Mouse (Mus musculus): ENCODE measurements around the gene Rps27.
"Not testable (repeated sequence)": the region's sequence is repeated elsewhere in the genome, so short reads cannot be mapped to it uniquely, and the experiment has no call there.

Rps27 gene

DNA sequence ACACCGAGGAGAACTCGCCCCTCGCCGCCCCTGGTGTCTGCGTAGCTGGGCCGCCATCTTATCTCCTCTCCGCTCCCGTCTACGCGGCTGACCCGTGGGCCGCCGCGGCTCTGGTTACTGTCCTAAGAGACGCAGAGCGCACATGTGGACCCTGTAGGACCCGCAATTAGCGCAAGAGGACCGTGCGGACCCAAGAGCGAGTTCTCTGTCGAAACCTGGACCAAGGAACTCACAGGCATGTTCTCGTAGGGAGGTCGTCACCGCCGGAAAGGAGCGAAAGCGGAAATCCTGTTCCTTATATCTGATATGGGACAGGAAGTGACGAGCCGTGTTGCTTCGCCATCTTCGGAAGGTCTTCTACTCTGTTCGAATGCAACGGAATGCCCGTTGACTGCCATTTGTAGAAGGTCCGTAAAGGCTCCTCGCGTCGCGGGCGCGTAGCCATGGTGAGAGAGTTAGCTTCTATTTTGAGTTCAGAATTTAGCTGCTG lies at the start of gene Rps27, which contains the start of gene Rab13:
Gene Rps27, minus strand, starts transcription at position 275 of the 490 bp plus-strand sequence.
Gene Rab13, plus strand, starts transcription at position 319 of the 490 bp plus-strand sequence.
- DNase-seq: peak; percentile 93

DNA sequence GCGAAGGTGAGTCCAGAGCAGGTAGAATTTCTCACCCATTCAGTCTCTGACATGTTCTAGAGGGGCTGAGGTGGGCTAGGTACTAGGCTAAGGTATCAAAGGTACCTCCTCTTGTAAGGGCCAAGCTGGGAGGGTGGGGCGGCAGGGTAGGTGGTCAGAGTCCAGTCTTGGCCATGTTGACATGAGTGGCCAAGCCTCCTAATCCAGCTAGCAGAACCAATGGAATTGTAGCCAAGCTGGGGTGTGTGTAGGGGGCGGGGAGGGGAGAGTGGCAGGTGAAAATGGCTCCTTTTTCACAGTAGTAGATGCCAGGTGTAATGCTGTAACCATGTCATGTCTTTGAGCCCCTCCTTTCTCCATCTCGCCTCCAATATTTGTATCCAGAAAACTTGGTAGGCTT lies 45.1 kb upstream of the Rps27 start:
- DNase-seq: peak; percentile 41

DNA sequence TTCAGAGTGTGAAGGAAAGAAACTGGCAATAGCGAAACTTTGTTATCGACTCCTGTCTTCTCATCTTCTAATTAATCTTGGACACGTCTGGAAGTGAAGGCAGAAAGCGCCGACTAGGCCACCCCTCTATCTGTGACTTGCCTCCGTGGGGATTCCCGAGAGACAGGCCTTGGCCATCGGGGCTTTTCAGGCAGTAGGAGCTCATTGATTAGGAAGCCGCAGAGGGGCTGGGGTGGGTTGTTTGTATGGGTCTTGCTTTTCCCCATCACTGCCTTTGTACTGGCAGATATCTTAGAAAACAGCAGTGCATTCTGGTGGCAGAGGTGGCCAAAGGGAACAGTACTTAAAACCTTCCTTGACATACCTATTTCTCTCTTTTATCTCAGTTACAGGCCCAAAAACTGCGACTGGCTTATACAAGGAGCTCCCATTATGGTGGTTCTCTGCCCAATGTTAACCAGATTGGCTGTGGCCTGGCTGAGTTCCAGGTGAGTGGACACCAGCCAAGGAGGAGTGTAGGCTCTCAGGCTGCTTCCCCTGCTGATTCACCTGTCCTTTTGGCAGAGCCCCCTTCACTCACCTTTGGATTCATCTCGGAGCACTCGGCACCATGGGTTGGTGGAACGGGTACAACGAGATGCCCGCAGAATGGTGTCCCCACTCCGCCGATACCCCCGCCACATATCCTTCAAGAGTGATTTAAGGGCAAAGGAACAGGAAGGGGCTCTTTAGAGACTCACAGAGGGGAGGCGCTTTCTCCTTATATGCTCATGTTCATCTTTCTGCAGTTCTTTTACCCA lies 43.5 kb upstream of the Rps27 start:
- peak; percentile 98 for DNase-seq

DNA sequence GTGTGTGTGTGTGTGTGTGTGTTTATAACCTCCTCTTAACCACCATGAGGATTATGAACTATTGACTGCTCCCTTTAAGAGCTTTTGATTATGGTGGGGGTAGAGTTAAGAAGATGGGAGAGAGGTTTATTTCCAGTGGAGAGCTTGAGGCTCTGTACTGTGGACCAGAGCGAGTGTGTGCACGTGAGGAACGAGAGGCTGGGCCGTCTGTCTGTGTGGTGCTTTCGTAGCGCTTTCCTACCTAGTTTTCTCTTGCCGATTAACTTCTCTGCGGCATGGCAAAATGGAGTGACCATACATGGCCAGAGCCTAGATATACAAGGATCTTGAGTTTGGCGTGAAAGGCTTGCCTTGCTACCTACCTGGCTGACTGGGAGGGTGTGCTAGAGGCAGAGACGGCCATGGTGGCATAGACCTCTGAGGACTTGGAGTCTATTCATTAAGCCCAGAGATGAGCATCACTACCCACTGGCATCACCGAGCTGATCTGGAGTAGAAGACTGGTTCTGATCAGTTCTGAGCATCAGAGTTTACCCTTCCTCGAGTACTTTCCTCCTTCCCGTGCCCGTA lies 42.4 kb upstream of the Rps27 start:
- DNase-seq: peak; percentile 58

DNA sequence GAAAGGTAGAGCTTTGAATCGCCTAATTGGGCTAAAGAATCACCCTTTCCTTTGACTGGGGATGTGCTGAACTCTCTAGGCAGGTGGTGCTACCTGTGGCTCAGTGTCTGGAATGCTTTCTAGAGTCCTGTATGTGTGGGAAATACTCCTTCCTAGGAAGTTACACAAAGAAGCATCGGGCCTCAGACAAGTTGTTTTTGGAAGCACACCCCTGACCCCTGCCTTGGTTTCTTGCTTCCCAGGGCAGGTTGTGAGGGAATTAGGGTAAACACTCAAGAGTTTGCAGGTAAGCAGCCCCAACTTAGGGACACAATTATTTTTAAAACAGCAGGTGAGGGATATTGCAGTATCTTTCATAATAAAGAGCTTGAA lies 41.7 kb upstream of the Rps27 start:
- peak; percentile 66 for DNase-seq

DNA sequence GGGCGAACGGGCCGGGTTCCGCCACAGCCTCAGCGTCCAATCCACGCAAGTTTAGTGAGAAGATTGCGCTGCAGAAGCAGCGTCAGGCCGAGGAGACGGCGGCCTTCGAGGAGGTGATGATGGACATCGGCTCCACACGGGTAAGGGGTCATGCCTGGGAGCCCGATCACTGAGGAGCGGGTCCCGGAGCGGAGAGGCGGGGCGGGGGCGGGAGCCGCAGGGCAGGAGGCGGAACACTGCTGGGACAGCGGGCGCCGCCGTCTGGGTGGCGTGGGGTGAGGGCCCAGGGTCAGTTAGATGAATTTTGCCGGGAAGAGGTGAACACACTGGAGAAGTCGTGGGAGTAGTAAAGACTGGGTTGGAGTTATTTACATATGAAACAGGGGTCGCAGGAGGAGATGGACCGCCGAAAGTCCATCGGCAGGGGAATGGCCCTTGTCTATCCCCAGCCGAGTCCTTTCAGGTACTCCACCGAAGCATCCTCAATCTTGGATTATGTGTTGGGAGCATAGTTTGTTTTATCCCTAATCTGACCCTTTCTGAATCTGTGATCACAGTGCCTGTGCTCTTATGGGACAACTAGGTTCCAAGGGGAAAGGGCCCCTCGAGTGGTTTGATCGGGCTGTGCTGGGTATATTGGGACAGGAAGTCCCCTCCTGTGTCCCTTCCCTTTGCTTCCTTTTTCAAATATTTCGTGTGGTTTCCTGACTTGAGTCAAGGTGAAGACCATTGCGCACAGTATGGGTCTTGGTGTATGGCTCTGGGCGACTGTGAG lies 41.2 kb upstream of the Rps27 start:
- peak; percentile 66 for DNase-seq

DNA sequence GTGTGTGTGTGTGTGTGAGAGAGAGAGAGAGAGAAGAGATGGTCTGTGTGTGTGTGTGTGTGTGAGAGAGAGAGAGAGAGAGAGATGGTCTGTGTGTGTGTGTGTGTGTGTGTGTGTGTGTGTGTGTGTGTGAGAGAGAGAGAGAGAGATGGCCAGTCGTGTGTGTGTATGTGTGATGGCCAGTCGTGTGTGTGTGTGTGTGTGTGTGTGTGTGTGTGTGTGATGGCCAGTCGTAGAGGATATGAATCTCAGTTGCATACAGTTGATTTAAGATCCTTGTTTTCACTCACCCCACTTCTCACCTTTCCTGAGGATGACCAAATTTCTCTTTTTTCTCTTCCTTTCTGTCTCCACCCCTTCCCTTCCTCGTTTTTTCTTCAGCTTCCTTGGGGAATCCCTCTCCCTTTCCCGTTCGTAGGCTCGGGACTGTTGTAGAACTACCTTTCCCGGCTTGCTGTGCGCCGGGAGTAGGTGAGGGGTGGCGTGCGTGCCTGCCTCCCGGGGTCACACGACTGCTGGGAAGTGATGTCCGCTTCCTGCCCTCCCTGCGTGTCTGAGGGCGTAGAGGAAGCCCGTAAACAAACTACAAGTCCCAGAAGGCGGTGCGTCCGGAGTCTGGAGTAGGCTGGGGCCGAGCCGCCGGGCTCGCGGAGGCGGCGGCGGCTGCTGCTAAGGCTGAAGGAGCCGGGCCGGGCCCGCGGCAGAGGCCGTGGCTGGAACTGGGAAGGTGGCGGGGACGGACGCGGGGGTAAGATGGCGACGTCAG lies 40.4 kb upstream of the Rps27 start, which contains the start of gene Crtc2:
Gene Crtc2, plus strand, starts transcription at position 511 of the 766 bp plus-strand sequence.
- peak; percentile 97 for DNase-seq

DNA sequence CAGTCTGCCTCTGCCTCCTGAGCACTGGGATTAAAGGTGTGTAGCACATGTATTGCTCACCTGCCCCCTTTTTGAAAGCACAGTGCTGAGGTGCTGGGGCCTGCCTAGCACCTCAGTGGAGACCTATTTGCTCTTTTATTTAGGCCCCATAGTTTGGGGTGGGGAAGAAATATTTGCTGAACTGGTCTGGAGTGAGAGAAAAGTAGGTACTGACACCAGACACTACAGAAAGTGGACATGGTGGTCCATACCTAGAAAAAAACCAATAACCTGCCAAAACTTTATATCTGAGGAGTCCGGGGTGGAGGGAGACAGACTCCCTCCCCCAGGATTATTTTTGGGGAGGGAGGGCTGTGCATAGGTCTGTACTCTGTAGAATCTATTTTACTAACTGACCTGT lies 39.7 kb upstream of the Rps27 start:
- peak; percentile 70 for DNase-seq

DNA sequence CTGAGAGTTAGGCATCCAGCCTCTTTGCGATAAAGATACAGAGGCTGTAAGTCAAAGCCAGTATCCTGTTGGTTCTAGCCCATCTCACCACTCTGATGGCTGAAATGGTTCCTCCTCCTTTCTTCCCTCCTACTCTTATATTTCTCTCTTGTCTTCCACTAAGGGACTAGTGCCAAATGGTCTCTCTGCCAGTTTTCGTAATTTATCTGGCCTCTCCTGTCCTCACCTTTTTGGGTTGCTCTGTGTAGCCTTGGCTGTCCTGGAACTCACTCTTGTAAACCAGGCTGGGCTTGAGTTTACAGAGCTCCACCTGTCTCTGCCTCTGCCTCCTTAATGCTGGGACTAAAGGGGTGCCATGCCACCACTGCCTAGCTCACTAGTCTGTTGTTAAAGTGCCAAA lies 39.2 kb upstream of the Rps27 start:
- DNase-seq: peak; percentile 75

DNA sequence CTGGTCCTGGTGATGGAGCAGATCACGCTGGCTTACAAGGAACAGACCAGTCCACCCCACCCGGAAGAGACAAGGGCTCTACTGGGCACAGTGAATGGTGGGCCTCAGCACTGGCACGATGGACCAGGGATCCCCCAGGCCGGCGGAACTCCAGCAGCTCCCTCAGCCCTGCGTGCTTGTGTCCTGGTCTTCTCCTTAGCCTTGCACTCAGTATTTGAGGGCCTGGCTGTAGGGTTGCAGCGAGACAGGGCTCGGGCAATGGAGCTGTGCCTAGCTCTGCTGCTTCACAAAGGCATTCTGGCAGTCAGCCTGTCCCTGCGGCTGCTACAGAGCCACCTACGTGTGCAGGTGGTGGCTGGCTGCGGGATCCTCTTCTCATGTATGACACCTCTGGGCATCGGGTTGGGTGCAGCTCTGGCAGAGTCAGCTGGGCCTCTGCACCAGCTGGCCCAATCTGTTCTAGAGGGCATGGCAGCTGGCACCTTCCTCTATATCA lies 38.3 kb upstream of the Rps27 start:
- DNase-seq: not testable (repeated sequence)

DNA sequence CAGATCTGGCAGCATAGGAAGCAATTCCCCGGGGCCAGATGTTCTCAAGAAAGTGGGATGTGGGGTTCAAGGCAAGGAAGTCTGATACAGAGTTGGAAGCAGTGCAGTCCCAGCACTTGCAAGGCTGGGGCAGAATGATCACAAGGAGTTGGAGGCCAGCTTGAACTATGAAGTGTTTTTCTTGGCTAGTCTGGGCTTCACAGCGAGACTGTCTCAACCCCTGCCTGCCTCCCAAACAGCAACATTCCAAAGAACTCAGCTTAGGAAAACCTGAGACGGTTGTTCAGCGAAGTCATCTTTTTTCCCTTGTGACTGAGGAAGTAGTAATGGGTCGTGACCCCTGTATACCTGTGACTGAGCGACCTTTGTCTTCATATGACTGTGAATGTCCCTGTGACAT lies 37.3 kb upstream of the Rps27 start:
- DNase-seq: no peak

DNA sequence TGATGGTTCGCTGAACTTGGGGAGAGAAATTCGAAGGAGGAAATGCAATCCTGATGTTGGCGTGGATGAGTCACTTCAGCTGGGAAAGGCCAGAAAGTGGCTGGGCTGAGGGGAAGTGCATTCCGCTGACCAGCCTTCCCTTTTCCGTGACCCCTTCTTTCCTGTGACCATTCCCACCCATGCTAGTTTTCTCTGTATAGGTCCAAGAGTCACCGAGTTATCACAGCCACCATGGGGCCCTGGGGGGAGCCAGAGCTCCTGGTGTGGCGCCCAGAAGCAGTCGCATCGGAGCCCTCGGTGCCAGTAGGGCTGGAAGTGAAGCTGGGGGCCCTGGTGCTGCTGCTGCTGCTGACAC lies 35.3 kb upstream of the Rps27 start:
- DNase-seq: peak; percentile 57

DNA sequence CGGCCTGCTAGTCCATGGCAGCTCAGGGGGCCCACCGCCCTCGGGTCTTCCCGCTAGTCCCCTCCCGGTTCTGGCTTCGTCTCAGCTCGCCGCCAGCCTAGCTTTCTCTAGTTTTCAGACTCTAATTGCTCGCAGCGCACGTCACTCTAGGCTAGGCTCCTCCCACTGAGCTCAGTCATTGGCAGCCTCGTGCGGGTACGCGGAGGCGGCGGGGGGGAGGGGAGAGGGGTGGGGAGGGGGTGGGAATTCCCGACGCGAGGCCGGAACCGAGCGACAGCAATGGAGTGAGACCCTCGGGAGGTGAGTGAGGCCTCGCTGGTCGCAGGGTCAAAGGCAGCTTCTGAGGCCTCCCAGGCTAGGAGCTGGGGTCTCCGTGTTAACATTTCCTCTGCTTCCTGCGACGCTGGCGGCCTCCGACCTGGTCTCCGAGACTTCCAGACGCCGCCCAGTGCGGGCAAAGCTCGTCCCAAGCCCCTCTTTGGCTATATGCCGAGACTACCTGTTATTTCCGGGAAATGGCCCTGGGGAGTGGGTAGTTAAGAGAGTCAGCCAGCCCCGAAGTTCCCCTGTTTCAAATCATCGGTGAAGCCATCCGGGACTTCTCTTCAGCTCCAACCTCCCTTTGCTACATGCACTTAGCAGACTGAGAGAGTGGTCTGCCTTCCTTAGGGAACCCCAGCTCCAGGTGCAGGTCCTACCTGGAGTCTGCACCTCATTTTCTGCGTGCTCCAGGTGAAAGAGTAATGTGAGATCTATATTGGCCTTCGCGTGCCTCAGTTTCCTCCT lies 34.7 kb upstream of the Rps27 start, which contains the start of gene Slc39a1:
Gene Slc39a1, plus strand, starts transcription at position 213 of the 786 bp plus-strand sequence.
- peak; percentile 95 for DNase-seq

DNA sequence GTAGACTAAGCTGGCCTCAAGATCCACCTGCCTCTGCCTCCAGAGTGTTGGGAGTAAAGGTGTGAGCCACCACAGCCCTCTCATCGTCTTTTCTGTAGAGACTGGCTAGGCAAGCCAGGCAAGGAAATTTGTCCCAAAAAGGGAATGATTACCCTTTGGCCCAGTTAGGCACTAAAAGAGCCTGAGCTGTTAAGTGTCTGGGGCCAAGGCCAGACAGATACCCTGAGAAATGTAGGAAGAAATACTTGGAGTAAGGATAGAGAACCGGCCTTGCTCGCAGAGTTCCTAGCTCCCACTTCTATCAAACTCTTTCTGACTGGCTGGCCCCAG lies 34.1 kb upstream of the Rps27 start:
- no peak for DNase-seq

DNA sequence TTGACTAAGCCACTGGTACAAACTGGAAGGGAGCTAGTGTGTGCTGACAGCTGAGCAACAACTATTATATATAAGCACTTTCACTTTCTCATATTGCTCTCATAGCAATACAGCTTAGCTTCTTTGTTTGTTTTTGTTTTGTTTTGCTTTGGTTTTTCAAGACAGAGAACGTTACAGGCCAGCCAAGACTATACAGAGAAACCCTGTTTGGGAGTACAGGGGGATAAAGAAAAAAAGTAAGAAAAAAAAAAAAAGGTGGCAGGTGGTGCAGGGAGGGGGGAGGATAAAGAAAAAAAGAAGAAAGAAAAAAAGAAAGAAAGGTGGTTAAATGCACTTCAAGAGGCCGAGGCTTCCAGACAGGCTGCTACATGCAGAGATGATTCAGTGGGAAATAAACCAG lies 32.0 kb upstream of the Rps27 start:
- no peak for DNase-seq

DNA sequence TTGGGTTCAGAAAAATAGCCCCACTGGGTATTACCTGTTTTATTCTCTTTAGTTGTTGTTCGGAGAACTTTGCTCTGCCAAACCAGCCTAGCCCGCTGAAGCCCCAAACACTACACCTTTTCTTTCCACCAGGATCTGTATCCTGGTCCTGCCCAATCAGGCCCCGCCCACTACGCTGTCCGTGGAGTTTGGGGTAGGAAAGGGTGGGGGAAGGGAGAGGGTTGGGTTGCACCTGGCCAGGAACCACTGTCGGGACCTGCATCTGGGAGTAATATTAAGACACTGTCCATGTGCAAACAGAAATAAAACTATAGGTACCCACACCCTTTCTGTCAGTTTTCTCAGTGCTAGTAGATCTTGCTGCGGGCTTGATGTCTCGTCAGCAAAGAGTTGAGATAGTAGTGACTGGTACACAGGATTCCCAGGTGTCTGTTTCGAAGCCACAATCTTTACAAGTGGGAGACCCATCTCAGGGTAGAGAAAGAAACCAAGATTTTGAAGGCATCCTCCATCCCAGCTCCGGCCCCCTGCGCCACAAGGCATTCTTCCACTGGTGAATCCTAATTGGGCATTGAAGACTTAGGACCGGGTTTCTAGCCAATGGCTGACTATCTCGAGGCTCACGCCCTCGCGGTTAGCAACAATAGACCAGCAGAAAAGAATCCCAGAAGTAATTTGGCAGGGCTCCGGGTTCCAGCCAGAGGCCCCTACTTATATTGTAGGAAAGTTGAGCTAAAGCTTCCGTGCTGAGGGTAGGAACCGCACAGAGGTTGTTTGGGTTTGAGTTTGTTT lies 29.7 kb upstream of the Rps27 start, which contains the start of gene Creb3l4:
Gene Creb3l4, minus strand, starts transcription at position 529 of the 792 bp plus-strand sequence.
- DNase-seq: no peak

DNA sequence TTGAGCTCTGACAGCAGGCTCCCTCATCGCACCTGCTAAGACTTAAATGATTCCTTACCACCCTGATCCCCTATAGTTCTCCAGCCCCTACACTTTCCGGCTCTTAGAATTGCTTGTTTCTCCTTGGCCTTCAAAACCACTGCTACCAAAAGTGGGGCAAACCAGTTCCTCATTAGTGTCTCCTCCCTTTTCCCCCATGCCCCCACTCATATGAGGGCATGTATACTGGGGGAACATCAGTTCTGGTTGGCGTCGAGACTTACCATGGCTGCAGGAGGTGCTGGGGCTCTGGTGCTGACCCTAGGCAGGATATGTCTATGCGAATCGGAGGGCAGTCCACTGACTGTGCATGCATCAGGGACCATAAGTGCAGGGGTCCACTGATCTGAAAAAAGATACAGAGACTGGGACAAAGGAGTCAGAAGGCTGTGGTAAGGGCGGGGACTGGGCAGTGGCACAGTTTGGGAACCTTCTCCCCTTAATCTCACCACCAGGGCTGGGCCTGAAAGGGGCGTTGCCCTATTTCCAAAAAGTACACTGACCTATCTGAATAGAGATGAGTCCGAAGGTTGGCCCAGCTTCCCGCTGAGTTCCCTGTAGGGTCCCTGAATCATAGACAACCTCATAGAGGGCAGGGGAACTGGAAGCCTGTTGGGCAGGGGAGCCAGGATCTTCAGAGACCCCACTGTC lies 28.4 kb upstream of the Rps27 start:
- no peak for DNase-seq

DNA sequence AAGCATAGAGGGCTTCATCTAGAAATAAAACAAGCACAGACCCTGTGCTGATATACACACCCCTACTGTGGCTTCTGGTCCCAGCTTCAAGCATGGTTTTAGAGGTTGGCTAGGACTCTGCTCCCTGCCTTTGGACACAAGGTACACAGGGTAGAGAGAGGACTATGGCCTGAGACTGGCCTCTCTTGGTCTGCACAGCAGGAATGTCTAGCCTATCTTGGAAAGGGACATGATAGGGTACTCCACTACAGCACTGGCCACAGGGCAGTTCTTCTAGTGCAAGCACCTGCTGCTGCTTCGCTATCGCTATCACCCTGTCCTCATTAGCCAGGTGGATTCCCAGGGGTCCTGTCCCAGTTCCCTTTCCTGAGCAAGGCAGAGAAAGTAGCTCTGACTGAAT lies 27.8 kb upstream of the Rps27 start:
- no peak for DNase-seq

DNA sequence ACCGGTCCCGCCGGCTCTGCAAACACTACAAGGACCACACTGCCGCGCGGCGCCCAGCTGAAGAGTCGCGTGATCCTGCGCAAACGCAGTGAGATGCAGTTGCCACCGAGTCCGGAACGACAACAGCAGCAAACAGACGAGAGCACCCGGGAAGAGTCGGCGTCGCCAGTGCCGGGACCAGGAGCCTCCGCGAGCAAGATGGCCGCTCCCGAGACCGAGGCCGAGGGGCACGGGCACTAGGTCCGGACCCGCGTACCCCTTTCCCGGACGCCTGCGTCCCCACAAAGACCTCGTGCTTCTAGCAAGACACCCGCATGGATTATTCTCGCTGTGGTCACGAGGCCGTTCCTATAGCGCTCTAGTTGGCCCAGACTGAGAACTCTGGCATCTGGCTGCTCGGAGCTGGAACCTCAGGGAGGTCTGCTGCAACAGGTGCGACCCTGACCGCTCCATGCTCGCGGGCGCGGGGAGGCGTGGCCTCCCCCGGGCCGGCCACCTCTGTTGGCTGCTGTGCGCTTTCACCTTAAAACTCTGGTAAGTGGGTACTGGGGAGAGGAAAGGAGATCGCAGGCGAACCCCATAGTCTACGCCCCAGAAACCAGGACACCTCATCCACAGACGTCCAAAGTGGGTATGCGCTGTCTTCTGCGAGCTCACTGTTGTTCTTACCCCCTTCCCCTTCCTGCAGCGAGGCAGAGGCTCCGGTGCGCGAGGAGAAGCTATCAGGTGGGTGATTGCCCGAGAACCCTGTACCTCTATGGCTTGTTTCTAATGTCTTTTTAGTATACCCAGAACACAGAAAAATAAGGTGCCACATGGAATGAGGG lies 18.3 kb upstream of the Rps27 start, which contains the start of gene Jtb:
Gene Jtb, plus strand, starts transcription at position 91 of the 827 bp plus-strand sequence.
- DNase-seq: peak; percentile 93
